Mouse (Mus musculus): ENCODE results near the gene Lhpp. TPM values are rescaled to one million over a fixed set of nuclear protein-coding genes. Genes with fewer than 3 reads are reported as not detected.

Gene Lhpp
- total and polyA plus RNA-seq, 2 experiments from 2014 or later: 42.5 to 53.3 TPM

DNA sequence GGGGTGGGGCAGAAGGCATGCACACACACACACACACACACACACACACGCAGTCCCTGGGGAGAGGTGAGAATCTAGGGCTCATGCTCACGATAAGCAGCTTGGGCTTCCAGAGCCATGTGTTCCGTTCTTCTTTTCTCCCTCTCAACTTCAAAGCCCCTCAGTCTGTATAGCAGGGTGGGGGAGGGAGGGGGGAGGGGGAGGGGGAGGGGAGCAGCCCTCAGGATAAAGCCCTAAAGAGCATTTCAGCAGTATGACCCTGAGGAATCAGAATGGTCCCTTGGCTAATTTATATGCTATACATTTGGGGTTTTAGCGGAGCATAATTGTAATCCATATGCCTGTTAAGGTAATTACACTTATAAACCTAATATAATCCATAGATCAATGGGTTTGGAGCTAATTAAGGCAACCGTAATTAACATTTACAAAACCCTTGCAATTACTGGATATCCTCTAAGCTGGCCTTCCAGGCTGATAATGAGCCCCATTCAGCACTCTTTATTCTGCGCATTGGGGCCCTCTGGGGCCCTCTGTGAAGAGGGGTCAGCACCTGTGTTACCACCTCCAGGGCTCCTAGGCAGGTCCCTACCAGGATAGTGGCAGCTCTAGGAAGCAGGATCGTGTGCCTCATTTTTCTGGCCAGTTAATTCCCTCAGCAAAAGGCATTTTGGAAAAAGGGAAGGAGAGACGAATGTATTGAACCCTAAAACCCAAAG lies 55.4 kb downstream of the Lhpp start:
- Histone ChIP-seq H3K9me3 (ENCODE audit: low read length) (no peaks in the 10 kb centered on the region), H3K4me2 (ENCODE audit: low read depth, low read length) (no peak overlapping the region), H3K9ac (replicated peaks; ENCODE audit: low read length) (no peak overlapping the region), H3K4me3 (ENCODE audit: low read length) (no peak overlapping the region), H3K4me1 (ENCODE audit: insufficient read depth, low read length) (peaks cover 4% of the 10 kb centered on the region; the same call in 1 of the 2 replicates), H3K27ac (no peak overlapping the region), H3K27me3 (ENCODE audit: insufficient read depth, low read length) (no peaks in the 10 kb centered on the region), H3K36me3 (ENCODE audit: insufficient read depth, low read length) (no peaks in the 10 kb centered on the region)
- ATAC-seq (no peak), DNase-seq (ENCODE audit: low spot score) (no peak)
- 66% methylated on average over 6 of the region's 8 CpGs for WGBS
- TF ChIP-seq CTCF (IDR thresholded peaks at IDR 0.05; ENCODE audit: low read depth): no peak

DNA sequence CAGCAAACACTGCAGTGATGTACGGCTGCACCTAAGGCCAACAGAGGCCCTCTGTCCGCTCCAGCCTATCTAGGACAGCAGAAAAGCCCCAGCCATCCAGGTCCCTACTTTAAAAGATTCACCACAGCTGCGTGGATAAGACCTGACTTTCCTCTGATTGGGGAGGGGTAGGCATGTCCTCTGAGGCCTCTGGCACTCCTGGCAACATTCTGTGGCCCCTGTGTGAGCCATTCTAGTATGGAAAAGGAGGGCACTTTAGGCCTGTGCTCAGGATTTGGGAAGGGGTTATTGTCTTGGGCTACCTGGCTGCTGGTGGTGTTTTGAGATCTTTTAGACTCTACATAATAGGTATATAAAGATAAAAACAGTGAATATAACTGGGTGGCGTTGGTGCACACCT lies 56.1 kb downstream of the Lhpp start:
- Histone ChIP-seq H3K36me3 (ENCODE audit: insufficient read depth, low read length) (no peaks in the 10 kb centered on the region), H3K4me2 (ENCODE audit: low read depth, low read length) (no peak overlapping the region), H3K27ac (no peak overlapping the region), H3K9ac (replicated peaks; ENCODE audit: low read length) (no peak overlapping the region), H3K4me3 (ENCODE audit: low read length) (no peak overlapping the region), H3K9me3 (ENCODE audit: low read length) (no peaks in the 10 kb centered on the region), H3K4me1 (ENCODE audit: insufficient read depth, low read length) (peaks cover 4% of the 10 kb centered on the region; the same call in 1 of the 2 replicates), H3K27me3 (ENCODE audit: insufficient read depth, low read length) (no peaks in the 10 kb centered on the region)
- 85% methylated on average over 4 of the region's 4 CpGs for WGBS
- DNase-seq (ENCODE audit: low spot score): no peak
- no peak for ATAC-seq
- no peak for TF ChIP-seq CTCF (IDR thresholded peaks at IDR 0.05; ENCODE audit: low read depth)

DNA sequence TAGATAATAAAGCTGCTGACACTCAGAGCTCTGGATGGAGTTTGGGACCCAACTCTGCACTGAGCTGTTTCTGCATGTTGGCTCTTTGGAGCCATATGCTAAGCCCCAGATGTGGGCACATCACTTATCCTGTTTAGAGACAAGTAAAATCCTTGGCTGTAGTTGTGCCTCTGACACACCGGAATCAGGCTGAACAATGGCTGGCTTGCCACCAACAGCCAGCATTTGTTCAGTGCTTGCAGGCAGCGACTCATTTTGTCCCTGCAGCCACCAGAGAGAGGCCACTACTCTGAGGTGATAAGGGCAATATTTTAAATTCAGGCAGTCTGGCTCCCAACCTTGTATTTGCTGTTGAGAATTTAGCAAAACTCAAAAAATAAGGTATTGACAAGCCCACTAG lies 58.2 kb downstream of the Lhpp start:
- ATAC-seq (no peak), DNase-seq (ENCODE audit: low spot score) (no peak)
- no peaks in the 10 kb centered on the region for H3K36me3 ChIP-seq (ENCODE audit: insufficient read depth, low read length)
- WGBS: 29% methylated on average over 2 of the region's 2 CpGs
- no peak overlapping the region for H3K4me2 ChIP-seq (ENCODE audit: low read depth, low read length)
- H3K27me3 ChIP-seq (ENCODE audit: insufficient read depth, low read length): no peaks in the 10 kb centered on the region
- TF ChIP-seq CTCF (IDR thresholded peaks at IDR 0.05; ENCODE audit: low read depth): no peak
- no peaks in the 10 kb centered on the region for H3K9me3 ChIP-seq (ENCODE audit: low read length)
- H3K27ac ChIP-seq: no peak overlapping the region
- peaks cover 4% of the 10 kb centered on the region; the same call in 1 of the 2 replicates for H3K4me1 ChIP-seq (ENCODE audit: insufficient read depth, low read length)
- no peak overlapping the region for H3K9ac ChIP-seq (replicated peaks; ENCODE audit: low read length)
- no peak overlapping the region for H3K4me3 ChIP-seq (ENCODE audit: low read length)

DNA sequence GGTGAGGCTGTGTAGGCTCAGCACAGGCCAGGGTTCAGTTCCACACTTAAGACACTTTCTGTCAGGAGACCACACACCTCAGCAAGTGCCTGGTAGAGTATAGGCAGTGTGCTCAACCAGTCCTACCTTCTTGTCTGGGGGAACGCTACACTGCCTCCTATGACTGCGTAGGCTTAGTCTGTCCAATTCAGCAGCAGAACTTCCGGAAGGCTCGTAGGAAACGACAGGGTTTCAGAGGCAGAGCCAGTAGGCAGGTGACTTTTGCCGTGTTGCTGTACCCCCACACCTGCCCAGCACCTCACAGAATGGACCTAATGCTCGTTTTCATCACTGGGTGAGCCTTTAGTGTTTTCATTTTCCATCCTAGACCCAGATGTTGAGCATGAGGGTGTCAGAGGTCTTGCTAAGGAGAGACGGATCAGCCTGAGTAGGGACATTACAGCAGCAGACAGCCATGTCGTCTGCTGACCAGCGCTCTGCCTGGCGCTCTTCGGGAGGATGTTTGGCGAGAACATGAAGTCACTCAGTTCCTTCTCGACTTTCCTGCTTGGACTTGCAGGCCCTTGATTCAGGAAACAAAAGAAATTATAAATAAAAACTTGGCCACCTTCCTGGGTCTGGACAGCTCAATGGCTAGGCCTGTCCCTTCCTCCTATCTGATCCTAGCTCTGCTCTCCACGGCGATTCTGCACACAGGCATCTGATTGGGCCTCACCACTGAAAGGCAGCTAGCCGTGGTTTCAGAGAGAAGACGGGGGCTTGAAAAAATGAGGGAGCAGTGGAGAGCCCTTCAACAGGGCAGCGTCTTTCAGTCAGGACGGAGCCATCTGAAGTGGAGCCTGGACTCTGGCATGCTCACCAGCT lies 59.8 kb downstream of the Lhpp start:
- WGBS: 81% methylated on average over 20 of the region's 20 CpGs
- Histone ChIP-seq H3K9ac (replicated peaks; ENCODE audit: low read length) (no peak overlapping the region), H3K4me1 (ENCODE audit: insufficient read depth, low read length) (peaks cover 4% of the 10 kb centered on the region; the same call in 1 of the 2 replicates), H3K4me2 (ENCODE audit: low read depth, low read length) (no peak overlapping the region), H3K27me3 (ENCODE audit: insufficient read depth, low read length) (no peaks in the 10 kb centered on the region), H3K36me3 (ENCODE audit: insufficient read depth, low read length) (no peaks in the 10 kb centered on the region), H3K4me3 (ENCODE audit: low read length) (no peak overlapping the region), H3K27ac (no peak overlapping the region), H3K9me3 (ENCODE audit: low read length) (no peaks in the 10 kb centered on the region)
- no peak for ATAC-seq
- no peak for DNase-seq (ENCODE audit: low spot score)
- TF ChIP-seq CTCF (IDR thresholded peaks at IDR 0.05; ENCODE audit: low read depth): no peak

DNA sequence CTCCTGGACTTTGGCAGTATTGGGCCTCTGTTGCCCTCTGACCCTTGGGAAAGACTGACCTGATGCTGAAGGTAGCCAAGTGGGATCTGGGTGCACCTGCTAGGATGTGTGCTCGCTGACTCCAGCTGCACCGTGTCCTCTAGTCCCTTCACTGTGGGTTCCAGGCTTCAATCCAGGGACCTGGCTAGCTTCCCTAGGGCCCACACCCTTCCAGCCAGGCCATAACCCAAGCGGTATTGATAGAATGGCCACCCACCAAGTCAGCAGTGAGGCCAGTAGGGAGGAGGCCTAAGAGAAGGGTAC lies 60.4 kb downstream of the Lhpp start:
- no peak overlapping the region for H3K9ac ChIP-seq (replicated peaks; ENCODE audit: low read length)
- no peaks in the 10 kb centered on the region for H3K9me3 ChIP-seq (ENCODE audit: low read length)
- no peak overlapping the region for H3K4me3 ChIP-seq (ENCODE audit: low read length)
- peaks cover 4% of the 10 kb centered on the region; the same call in 1 of the 2 replicates for H3K4me1 ChIP-seq (ENCODE audit: insufficient read depth, low read length)
- H3K36me3 ChIP-seq (ENCODE audit: insufficient read depth, low read length): no peaks in the 10 kb centered on the region
- H3K27me3 ChIP-seq (ENCODE audit: insufficient read depth, low read length): no peaks in the 10 kb centered on the region
- TF ChIP-seq CTCF (IDR thresholded peaks at IDR 0.05; ENCODE audit: low read depth): no peak
- ATAC-seq: no peak
- DNase-seq (ENCODE audit: low spot score): no peak
- WGBS: 75% methylated on average over 3 of the region's 3 CpGs
- H3K4me2 ChIP-seq (ENCODE audit: low read depth, low read length): no peak overlapping the region
- H3K27ac ChIP-seq: no peak overlapping the region

DNA sequence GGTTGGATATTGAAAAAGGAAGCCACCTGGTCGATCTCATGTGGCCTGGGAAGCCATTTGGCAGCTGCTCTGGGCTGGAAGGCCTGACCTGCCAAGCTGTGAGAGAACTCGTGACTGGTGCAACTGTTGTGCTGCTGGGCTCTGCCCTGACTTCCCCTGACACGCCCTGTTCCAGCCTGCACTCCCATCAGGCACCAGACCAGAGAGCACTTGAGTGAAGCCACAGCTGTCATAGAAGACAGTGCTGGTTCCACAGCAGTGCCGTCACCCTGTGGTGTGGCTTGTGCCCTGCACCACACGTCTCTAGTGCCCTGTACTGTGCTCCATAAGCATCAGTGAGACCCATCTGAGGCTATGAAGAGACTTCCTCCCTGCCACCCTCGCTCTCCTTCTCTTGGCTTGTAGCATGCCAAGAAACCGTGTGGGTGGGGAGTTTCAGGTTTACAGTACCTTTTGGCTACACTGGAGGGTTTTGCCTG lies 62.1 kb downstream of the Lhpp start:
- DNase-seq (ENCODE audit: low spot score): no peak
- H3K4me1 ChIP-seq (ENCODE audit: insufficient read depth, low read length): peaks cover 4% of the 10 kb centered on the region; the same call in 1 of the 2 replicates
- 64% methylated on average over 7 of the region's 7 CpGs for WGBS
- no peak overlapping the region for H3K4me3 ChIP-seq (ENCODE audit: low read length)
- no peak overlapping the region for H3K9ac ChIP-seq (replicated peaks; ENCODE audit: low read length)
- no peaks in the 10 kb centered on the region for H3K9me3 ChIP-seq (ENCODE audit: low read length)
- no peaks in the 10 kb centered on the region for H3K27me3 ChIP-seq (ENCODE audit: insufficient read depth, low read length)
- H3K27ac ChIP-seq: no peak overlapping the region
- no peaks in the 10 kb centered on the region for H3K36me3 ChIP-seq (ENCODE audit: insufficient read depth, low read length)
- no peak for TF ChIP-seq CTCF (IDR thresholded peaks at IDR 0.05; ENCODE audit: low read depth)
- ATAC-seq: no peak
- no peak overlapping the region for H3K4me2 ChIP-seq (ENCODE audit: low read depth, low read length)

Data from hindbrain, postnatal 0 days (tissue).